Mouse (Mus musculus) forebrain, embryonic 16.5 days (tissue): Measurements from ENCODE around the gene Pla2g3. TPM values are rescaled to one million over a fixed set of nuclear protein-coding genes. Genes with fewer than 3 reads are reported as not detected.

Experiments used
- ATAC-seq: fragments of 200-750 bp; cut with Nextera tagmentation; 2 replicates; pipeline ENCODE4 v1.8.0; 2017; ENCODE audit warnings: mild to moderate bottlenecking, moderate library complexity
- H3K27ac ChIP-seq: fragments of 300-500 bp; sonication (generic); 2 replicates; pipeline ENCODE4 v1.5.1; 2014; ENCODE audit warnings: low read length, control low read depth
- H3K27me3 ChIP-seq: fragments of 300-500 bp; sonication (generic); replicated peaks from 2 replicates; pipeline ENCODE4 v1.6.1; 2014; ENCODE audit warnings: low read length; ENCODE audit not compliant: control insufficient read depth, insufficient read depth
- H3K36me3 ChIP-seq: fragments of 300-500 bp; sonication (generic); 2 replicates; pipeline ENCODE4 v1.6.1; 2014; ENCODE audit not compliant: control insufficient read depth, insufficient read depth
- H3K4me1 ChIP-seq: fragments of 300-500 bp; sonication (generic); replicated peaks from 2 replicates; pipeline ENCODE4 v1.6.1; 2014; ENCODE audit warnings: low read length; ENCODE audit not compliant: control insufficient read depth, insufficient read depth
- H3K4me2 ChIP-seq: fragments of 300-500 bp; sonication (generic); 2 replicates; pipeline ENCODE4 v1.6.1; 2014; ENCODE audit warnings: mild to moderate bottlenecking, low read length, control low read depth
- H3K4me3 ChIP-seq: fragments of 300-500 bp; sonication (generic); replicated peaks from 2 replicates; pipeline ENCODE4 v1.5.1; 2014; ENCODE audit warnings: mild to moderate bottlenecking, low read length, control low read depth
- H3K9ac ChIP-seq: fragments of 300-500 bp; sonication (generic); replicated peaks from 2 replicates; pipeline ENCODE4 v1.6.1; 2014; ENCODE audit warnings: low read depth, low read length, control low read depth
- H3K9me3 ChIP-seq: fragments of 300-500 bp; sonication (generic); 2 replicates; pipeline ENCODE4 v1.6.1; 2016; ENCODE audit warnings: low read length; ENCODE audit not compliant: control insufficient read depth
- WGBS: fragments of 180-500 bp; shearing (Covaris S2); extraction: QIAGEN DNeasy Blood & Tissue Kit; methylation state at CpG from one replicate; pipeline ENCODE4 v1.1.7; 2014; 5-methylcytosine and 5-hydroxymethylcytosine counted together
- polyA plus RNA-seq: library from polyadenylated mRNA; unstranded; fragments of >200 nt; fragmentation: Nextera tagmentation; extraction: Ambion mirVana; gene quantifications from 2 replicates; pipeline ENCODE4 v1.2.1, GENCODE M21; 2015

Gene Pla2g3
- polyA plus RNA-seq, 1 experiment from 2014 or later = 1.0 TPM

DNA sequence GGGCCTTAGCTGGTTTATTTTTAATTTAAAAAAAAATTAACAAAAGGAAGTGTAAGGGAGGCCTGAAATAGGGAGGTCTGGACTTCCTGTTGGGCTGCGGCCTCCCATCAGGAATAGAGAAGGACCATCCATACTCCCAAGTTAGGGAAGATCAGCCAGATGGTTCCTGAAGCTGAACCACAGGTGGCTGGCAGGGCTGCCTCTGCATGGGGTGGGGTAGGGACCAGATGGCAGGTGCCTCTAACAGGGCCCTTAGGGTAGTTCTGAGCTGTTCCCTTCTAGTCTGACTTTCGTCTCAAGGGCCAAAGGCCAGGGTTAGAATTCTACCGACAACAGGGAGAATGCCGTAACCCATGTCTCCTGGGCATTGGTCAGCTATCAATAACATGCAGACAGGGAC is 27.6 kb downstream of the Pla2g3 start:
- no peak overlapping the region for H3K27ac ChIP-seq
- WGBS = 77% methylated on average over 4 of the region's 4 CpGs

DNA sequence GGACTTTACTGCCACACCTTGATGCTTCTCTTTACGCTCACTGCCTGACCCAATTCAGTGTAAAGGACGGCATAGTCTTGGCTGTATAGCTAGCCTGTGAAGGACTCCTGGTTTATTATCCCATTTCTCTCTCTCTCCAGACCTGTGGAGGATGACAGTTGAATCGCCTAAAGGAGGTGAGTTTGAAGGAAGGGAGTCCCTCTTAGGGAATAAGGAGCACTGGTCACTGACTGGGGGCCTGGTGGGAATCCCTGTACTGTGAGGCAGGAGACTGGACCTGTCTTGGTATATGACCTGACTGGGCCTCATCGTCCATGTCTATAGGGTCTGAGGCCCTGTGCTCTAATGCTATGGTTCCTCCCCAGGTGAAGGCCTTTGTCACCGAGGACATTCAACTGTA is 28.0 kb downstream of the Pla2g3 start:
- Histone ChIP-seq H3K4me3 (no peak overlapping the region), H3K9me3 (no peaks in the 10 kb centered on the region), H3K36me3 (no peaks in the 10 kb centered on the region), H3K9ac (no peak overlapping the region), H3K27me3 (peaks cover 10% of the 10 kb centered on the region; the same call in 1 of the 2 replicates), H3K4me1 (peaks cover 23% of the 10 kb centered on the region), H3K27ac (no peak overlapping the region), H3K4me2 (no peak overlapping the region)
- no peak for ATAC-seq
- WGBS = 83% methylated on average over 5 of the region's 5 CpGs

More for the DNA sequence above, 27.6 kb downstream of the Pla2g3 start:
- peaks cover 10% of the 10 kb centered on the region; the same call in 1 of the 2 replicates for H3K27me3 ChIP-seq
- H3K9ac ChIP-seq = no peak overlapping the region
- no peaks in the 10 kb centered on the region for H3K36me3 ChIP-seq
- no peak overlapping the region; the same call in 1 of the 2 replicates for H3K4me3 ChIP-seq
- no peaks in the 10 kb centered on the region for H3K9me3 ChIP-seq
- no peak for ATAC-seq
- peaks cover 23% of the 10 kb centered on the region for H3K4me1 ChIP-seq
- H3K4me2 ChIP-seq = no peak overlapping the region; the same call in 1 of the 2 replicates

DNA sequence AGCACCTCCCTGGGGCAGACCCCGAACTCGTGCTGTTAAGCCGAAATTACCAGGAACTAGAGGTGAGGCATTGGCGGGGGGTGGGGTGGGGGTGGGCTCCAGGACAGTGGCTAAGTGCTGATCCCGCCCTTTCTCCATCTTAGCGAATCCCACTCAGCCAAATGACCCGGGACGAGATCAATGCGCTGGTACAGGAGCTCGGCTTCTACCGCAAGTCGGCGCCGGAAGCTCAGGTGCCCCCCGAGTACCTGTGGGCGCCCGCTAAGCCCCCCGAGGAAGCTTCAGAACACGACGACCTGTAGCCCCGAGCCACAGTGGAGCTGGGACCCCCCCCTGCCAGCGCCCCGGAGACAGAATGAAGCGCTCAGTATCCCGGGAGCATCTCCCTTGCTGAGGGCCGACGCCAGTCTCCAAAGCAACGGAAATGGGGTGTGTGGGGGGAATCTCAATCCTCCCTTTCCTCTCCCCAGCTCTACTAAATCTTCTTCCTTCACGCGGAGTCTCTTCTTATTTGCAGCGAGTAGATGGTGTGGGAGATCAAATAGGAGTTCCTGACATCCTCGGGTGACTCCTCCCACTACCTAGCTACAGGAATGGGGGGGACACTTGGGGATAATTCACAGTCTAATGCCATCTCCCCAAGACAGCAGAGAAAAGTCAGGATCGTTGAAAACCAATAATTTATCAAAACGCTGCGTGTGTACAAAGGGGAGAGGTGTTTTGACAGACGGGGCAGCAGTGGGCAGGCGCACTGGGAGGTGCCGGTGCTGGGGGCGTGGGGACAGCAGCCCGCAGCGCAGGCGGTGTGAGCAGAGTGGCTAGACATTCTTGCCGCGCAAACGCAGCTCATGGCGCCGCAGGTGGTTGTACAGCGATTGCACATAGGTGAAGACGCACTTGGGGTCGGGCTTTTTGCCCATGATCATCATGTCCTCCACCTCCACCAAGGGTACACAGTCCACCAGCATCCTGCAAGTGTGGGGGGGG is 29.1 kb downstream of the Pla2g3 start:
- WGBS = 1% methylated on average over 49 of the region's 50 CpGs
- Histone ChIP-seq H3K27ac (no peak overlapping the region), H3K9ac (peak overlapping the region; percentile 38), H3K4me3 (peak overlapping the region; percentile 37), H3K36me3 (no peaks in the 10 kb centered on the region), H3K27me3 (peaks cover 10% of the 10 kb centered on the region; the same call in 1 of the 2 replicates), H3K4me2 (peak overlapping the region; percentile 67), H3K9me3 (no peaks in the 10 kb centered on the region), H3K4me1 (peaks cover 23% of the 10 kb centered on the region)
- peak; percentile 38 for ATAC-seq

DNA sequence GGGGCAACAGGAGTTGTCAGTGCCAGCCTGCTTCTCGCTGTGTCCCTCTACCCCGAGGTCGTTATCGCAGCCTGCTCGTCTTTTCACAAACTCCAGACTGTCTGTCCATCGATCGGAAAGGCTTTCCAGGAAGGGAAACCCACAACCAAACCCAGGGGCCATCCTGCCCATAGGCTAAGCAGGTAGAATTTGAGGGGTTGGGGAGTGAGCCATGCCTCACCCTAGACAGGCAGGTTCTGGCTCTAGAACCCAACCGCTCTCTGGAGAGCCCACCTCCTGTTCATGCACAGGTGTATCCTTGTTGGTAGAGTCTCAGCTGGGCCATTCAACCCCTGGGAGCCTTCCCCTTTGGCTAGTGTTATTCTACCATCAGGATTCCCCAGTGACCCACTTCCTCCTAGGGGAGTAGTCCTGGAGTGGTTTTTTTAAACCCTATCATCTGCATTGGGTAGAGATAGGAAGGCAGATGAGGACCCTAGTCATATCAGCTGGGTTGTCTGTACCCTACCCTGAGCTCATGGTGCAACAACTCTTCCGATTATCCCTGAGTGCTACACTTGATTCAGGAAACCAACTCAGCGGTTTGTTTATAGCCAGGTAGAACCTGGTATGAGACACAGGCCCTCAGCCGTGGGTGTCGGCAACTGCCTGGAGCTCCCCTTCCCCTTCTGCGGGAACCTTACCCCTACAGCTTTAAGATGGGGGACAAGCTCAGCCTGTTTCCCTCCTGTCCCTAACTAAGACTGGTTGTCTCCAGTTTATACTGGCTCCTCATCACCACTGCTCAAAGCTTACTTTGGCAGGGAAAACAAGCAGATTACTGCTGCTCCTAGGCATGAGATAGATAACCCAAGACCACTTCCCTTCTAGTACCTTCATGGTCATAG is 30.0 kb downstream of the Pla2g3 start:
- no peak for ATAC-seq
- no peaks in the 10 kb centered on the region for H3K36me3 ChIP-seq
- WGBS = 57% methylated on average over 13 of the region's 13 CpGs
- no peak overlapping the region for H3K27ac ChIP-seq
- peak overlapping the region; percentile 67 for H3K4me2 ChIP-seq
- peaks cover 10% of the 10 kb centered on the region; the same call in 1 of the 2 replicates for H3K27me3 ChIP-seq
- peak overlapping the region; percentile 38; the same call in 1 of the 2 replicates for H3K9ac ChIP-seq
- peaks cover 23% of the 10 kb centered on the region for H3K4me1 ChIP-seq
- H3K9me3 ChIP-seq = no peaks in the 10 kb centered on the region
- peak overlapping the region; percentile 37 for H3K4me3 ChIP-seq

DNA sequence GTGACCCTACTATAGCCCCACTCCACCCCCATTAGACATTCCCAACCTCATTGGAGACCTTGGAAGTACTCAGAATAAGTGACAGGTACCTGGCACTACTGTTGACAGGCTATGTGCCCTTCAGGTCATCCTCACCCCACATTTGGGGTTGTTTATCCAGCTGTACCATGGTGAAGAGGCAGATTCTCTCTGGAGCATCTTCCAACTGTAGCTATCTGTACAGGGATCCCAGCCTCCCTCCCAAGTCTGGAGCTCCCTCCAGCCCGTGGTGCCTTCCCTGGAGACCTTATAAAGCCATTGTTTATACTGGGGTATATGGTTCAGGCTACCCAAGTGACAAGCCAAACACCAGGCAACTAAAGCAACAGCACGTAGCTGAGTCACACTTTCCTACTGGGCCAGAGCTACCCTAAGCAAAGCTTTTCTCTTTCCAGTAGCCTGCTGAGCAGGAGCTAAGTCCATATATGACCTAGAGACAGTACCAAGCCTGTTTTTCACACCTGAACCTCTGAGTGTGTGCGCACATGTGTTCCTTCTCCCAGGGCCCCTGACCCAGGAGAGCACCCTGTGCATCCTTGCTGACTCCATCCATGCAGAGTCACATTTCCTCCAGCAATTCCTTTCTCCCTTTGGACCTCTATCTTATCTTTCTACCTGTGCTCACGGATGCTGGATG is 31.1 kb downstream of the Pla2g3 start:
- WGBS = 91% methylated on average over 4 of the region's 4 CpGs
- Histone ChIP-seq H3K9me3 (no peaks in the 10 kb centered on the region), H3K4me2 (no peak overlapping the region), H3K36me3 (no peaks in the 10 kb centered on the region), H3K27ac (no peak overlapping the region), H3K9ac (no peak overlapping the region), H3K4me3 (no peak overlapping the region), H3K27me3 (peaks cover 10% of the 10 kb centered on the region; the same call in 1 of the 2 replicates), H3K4me1 (peaks cover 18% of the 10 kb centered on the region)
- ATAC-seq = no peak

DNA sequence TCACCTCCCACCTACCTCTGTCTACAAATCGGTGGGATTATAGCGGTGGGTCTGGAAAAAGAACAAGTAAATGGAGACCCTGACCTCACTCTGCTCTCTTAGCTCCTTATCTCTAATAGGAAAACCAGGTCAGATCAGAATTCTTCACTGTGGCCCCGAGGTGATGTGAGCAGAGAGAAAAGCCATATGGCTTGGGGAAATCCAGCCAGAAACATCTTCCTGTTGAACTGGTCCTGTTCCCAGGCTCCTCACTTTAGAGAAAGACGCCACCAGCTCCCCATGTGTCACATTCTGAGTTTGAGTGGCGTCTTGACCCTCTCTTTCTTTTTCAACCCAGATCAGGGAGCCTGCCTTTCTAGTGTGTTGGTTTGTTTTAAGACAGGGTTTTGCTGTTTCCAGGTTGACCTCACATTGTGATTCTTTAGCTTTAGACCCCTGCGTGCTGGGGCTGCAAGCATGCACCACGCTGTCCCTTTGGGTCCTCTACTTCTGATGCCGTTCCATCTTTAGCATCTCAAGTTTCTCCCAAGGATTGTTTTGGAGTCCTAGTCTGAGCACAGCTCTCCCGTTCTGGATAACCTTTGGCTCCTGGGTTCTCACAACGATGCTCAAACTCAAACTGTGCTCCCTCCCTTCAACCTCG is 31.8 kb downstream of the Pla2g3 start:
- no peak overlapping the region for H3K27ac ChIP-seq
- H3K9me3 ChIP-seq = no peaks in the 10 kb centered on the region
- ATAC-seq = no peak
- H3K4me1 ChIP-seq = peaks cover 16% of the 10 kb centered on the region
- no peak overlapping the region for H3K4me2 ChIP-seq
- H3K9ac ChIP-seq = no peak overlapping the region
- 85% methylated on average over 11 of the region's 11 CpGs for WGBS
- no peaks in the 10 kb centered on the region for H3K36me3 ChIP-seq
- H3K27me3 ChIP-seq = peaks cover 10% of the 10 kb centered on the region; the same call in 1 of the 2 replicates
- H3K4me3 ChIP-seq = no peak overlapping the region

DNA sequence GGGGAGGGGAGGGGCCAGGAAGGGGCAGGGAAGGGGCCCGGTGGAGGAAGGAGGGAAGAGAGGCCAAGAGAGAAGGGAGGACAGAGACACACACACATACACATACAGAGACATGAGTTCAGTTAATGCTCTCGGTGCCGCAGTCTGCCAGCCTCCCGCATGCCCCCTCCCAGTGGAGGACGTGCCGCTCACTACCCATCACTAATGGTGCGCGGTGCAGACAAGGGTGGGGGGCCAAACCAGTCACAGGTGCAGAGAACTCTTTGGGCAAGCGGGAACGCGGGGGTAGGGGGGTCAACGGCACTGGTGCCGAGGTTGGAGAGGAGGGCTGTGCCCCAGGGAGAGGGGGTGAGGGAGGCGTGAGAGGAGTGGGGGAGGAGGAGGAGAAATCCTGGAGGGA is 32.8 kb downstream of the Pla2g3 start:
- Histone ChIP-seq H3K9me3 (no peaks in the 10 kb centered on the region), H3K27ac (no peak overlapping the region), H3K27me3 (peaks cover 4% of the 10 kb centered on the region; the same call in 1 of the 2 replicates), H3K4me2 (no peak overlapping the region), H3K4me1 (peaks cover 9% of the 10 kb centered on the region; the same call in 1 of the 2 replicates), H3K4me3 (no peak overlapping the region), H3K36me3 (no peaks in the 10 kb centered on the region), H3K9ac (no peak overlapping the region)
- WGBS = 79% methylated on average over 14 of the region's 14 CpGs
- no peak for ATAC-seq

DNA sequence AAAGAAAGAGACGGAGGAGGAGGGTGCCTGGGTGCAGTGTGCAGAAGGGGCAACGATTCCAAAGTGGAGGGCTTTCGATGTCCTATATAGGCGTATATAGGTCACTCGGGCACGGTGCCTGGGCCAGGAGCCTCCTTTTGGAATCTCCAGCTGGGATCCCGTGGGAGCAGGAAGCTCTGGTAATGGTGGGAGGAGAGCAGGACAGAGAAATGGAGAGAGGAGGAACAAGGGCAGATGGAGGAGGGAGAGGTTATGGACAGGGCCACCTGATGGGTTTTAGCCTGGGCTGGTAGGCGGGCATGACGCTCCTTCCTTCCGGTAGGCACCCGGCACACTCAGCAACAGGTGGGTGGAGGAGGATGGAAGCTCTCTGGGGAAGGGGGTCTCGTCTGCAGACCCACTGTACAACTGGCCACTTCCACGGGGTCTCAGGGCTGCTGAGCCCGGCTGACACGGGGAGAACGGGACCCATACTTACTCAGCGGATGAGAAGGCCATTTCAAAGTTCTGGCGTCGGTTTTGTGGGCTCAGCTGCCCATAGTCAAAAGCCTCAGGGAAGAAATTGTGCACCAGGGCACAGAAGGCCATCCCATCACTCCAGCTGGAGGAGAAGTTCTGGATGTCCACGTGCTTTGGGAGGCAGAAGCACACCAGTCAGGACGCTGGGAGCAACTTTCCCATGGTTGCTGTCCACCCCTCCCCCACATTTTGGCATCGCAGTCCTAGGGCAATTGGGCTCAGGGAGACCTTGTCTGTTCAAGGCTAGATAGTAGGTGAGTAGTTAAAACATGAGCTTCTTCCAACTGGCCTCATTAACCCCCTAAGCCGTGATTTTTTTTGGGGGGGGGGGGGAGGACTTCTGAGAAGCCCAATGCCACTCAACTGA is 33.5 kb downstream of the Pla2g3 start:
- ATAC-seq = no peak
- WGBS = 89% methylated on average over 23 of the region's 23 CpGs

More for the DNA sequence above, 33.5 kb downstream of the Pla2g3 start:
- no peak overlapping the region for H3K9ac ChIP-seq
- H3K4me2 ChIP-seq = no peak overlapping the region
- H3K27me3 ChIP-seq = 0 out of 2 replicates have a peak, but pooled peaks cover 4% of the 10 kb centered on the region
- no peaks in the 10 kb centered on the region for H3K9me3 ChIP-seq
- no peaks in the 10 kb centered on the region for H3K36me3 ChIP-seq
- no peak overlapping the region for H3K27ac ChIP-seq
- H3K4me3 ChIP-seq = no peak overlapping the region
- peaks cover 9% of the 10 kb centered on the region; the same call in 1 of the 2 replicates for H3K4me1 ChIP-seq
